Mouse (Mus musculus) heart, postnatal 4 days (tissue): ENCODE data around the gene Lyrm9. TPM values are rescaled to one million over a fixed set of nuclear protein-coding genes. Genes with fewer than 3 reads are reported as not detected.

Experiments used
- DNase-seq: peaks from one replicate; pipeline ENCODE4 v3.0.0; 2021
- total RNA-seq, 2 experiments: library from RNA; stranded (reverse); gene quantifications; 2 replicates each; pipeline ENCODE4 v1.2.3; 2021

Gene Lyrm9
- total RNA-seq, 2 experiments from 2014 or later, result 33.0 to 34.3 TPM

GRCm38 (mm10) chr11:78815986-78816792, 10.2 kb upstream of the Lyrm9 start:
- DNase-seq, result no peak

GRCm38 (mm10) chr11:78817311-78818022, 8.9 kb upstream of the Lyrm9 start:
- no peak for DNase-seq

- DNase-seq, result no peak
Measured at GRCm38 (mm10) chr11:78820337-78821000, 5.9 kb upstream of the Lyrm9 start.

GRCm38 (mm10) chr11:78822792-78823498, 3.4 kb upstream of the Lyrm9 start:
- peak; percentile 72 for DNase-seq

- no peak for DNase-seq
Measured at GRCm38 (mm10) chr11:78827546-78827945, 1.2 kb downstream of the Lyrm9 start.

GRCm38 (mm10) chr11:78828386-78828785, 2.0 kb downstream of the Lyrm9 start:
- peak; percentile 43 for DNase-seq

GRCm38 (mm10) chr11:78829373-78829772, 3.0 kb downstream of the Lyrm9 start:
- DNase-seq, result peak; percentile 56

- DNase-seq, result no peak
Measured at GRCm38 (mm10) chr11:78830180-78830579, 3.8 kb downstream of the Lyrm9 start.

- peak; percentile 32 for DNase-seq
Measured at GRCm38 (mm10) chr11:78831716-78832115, 5.3 kb downstream of the Lyrm9 start.

- no peak for DNase-seq
Measured at GRCm38 (mm10) chr11:78832117-78832726, 5.8 kb downstream of the Lyrm9 start.

GRCm38 (mm10) chr11:78832816-78833314, 6.5 kb downstream of the Lyrm9 start:
- DNase-seq, result peak; percentile 75

GRCm38 (mm10) chr11:78836486-78836885, 10.1 kb downstream of the Lyrm9 start:
- DNase-seq, result no peak

GRCm38 (mm10) chr11:78837989-78838388, 11.6 kb downstream of the Lyrm9 start:
- peak; percentile 79 for DNase-seq

- no peak for DNase-seq
Measured at GRCm38 (mm10) chr11:78839491-78839890, 13.1 kb downstream of the Lyrm9 start.

- no peak for DNase-seq
Measured at GRCm38 (mm10) chr11:78840141-78840540, 13.8 kb downstream of the Lyrm9 start.

- DNase-seq, result no peak
Measured at GRCm38 (mm10) chr11:78841987-78842386, 15.6 kb downstream of the Lyrm9 start.

GRCm38 (mm10) chr11:78846620-78847019, 20.2 kb downstream of the Lyrm9 start:
- DNase-seq, result no peak

- DNase-seq, result no peak
Measured at GRCm38 (mm10) chr11:78847884-78848848, 21.8 kb downstream of the Lyrm9 start.

GRCm38 (mm10) chr11:78849859-78850258, 23.5 kb downstream of the Lyrm9 start:
- DNase-seq, result no peak

GRCm38 (mm10) chr11:78851216-78851870, 25.0 kb downstream of the Lyrm9 start:
- DNase-seq, result no peak
